Mouse (Mus musculus): ENCODE results near the gene Olfr135.

The Olfr135 gene

GRCm38 (mm10) chr17:38204035-38204434 is at the start of gene Olfr135:
Gene Olfr135, plus strand, starts transcription at chr17:38204335.
- DNase-seq (ENCODE audit: low spot score in 2 of 2) = no peak

GRCm38 (mm10) chr17:38171088-38171487 is 33.0 kb upstream of the Olfr135 start, which contains the start of gene Olfr134:
Gene Olfr134, plus strand, starts transcription at chr17:38171388.
- no peak for DNase-seq (ENCODE audit: low spot score in 2 of 2)
